Mouse (Mus musculus): ENCODE data around the gene Lrrc26. TPM values are rescaled to one million over a fixed set of nuclear protein-coding genes. Genes with fewer than 3 reads are reported as not detected.
A peak's percentile ranks its signal among the peaks of the same experiment; 100 is the strongest.

Gene Lrrc26
- polyA plus RNA-seq, 1 experiment from 2014 or later = not detected

- H3K9me3 ChIP-seq (ENCODE audit: control insufficient read depth, low read length) = no peaks in the 10 kb centered on the region
- WGBS = 7% methylated on average over 31 of the region's 31 CpGs
- H3K4me3 ChIP-seq (ENCODE audit: low read depth, low read length) = peak overlapping the region; percentile 31
- DNase-seq (ENCODE audit: low spot score) (no peak), ATAC-seq (replicated peaks; ENCODE audit: low FRiP score, low TSS enrichment, low read depth) (peak; percentile 32; the same call in 1 of the 2 replicates)
- no peak overlapping the region for H3K9ac ChIP-seq (ENCODE audit: low read length)
- H3K4me2 ChIP-seq (ENCODE audit: low read length) = peak overlapping the region; percentile 49
- no peaks in the 10 kb centered on the region for H3K36me3 ChIP-seq (ENCODE audit: control insufficient read depth, insufficient read depth, low read length)
- peaks cover 52% of the 10 kb centered on the region for H3K27me3 ChIP-seq (replicated peaks; ENCODE audit: control insufficient read depth, insufficient read depth, low read length)
- peaks cover 3% of the 10 kb centered on the region; the same call in 1 of the 2 replicates for H3K4me1 ChIP-seq (replicated peaks; ENCODE audit: control insufficient read depth, insufficient read depth, low read length)
- no peak overlapping the region for H3K27ac ChIP-seq (ENCODE audit: low read depth)
These were observed 28.6 kb downstream of the Lrrc26 start for GRCm38 (mm10) chr2:25318119-25318966.

- DNase-seq (ENCODE audit: low spot score) = peak; percentile 90
- Histone ChIP-seq H3K4me2 (ENCODE audit: low read length) (peak within 1 kb of the TSS; percentile 49), H3K9ac (ENCODE audit: low read length) (no peak within 1 kb of the TSS), H3K36me3 (ENCODE audit: control insufficient read depth, insufficient read depth, low read length) (no peaks in the 10 kb centered on the region), H3K4me3 (ENCODE audit: low read depth, low read length) (peak within 1 kb of the TSS; percentile 31), H3K4me1 (replicated peaks; ENCODE audit: control insufficient read depth, insufficient read depth, low read length) (peaks cover 3% of the 10 kb centered on the region; the same call in 1 of the 2 replicates), H3K27me3 (replicated peaks; ENCODE audit: control insufficient read depth, insufficient read depth, low read length) (peaks cover 43% of the 10 kb centered on the region), H3K27ac (ENCODE audit: low read depth) (no peak within 1 kb of the TSS), H3K9me3 (ENCODE audit: control insufficient read depth, low read length) (no peaks in the 10 kb centered on the region)
- 9% methylated on average over 58 of the region's 58 CpGs for WGBS
- ATAC-seq (replicated peaks; ENCODE audit: low FRiP score, low TSS enrichment, low read depth) = peak; percentile 76
These were observed 29.5 kb downstream of the Lrrc26 start, which contains the start of gene Grin1 for GRCm38 (mm10) chr2:25318971-25319773. TSS of gene Grin1 (minus strand) at chr2:25319187.

DNA sequence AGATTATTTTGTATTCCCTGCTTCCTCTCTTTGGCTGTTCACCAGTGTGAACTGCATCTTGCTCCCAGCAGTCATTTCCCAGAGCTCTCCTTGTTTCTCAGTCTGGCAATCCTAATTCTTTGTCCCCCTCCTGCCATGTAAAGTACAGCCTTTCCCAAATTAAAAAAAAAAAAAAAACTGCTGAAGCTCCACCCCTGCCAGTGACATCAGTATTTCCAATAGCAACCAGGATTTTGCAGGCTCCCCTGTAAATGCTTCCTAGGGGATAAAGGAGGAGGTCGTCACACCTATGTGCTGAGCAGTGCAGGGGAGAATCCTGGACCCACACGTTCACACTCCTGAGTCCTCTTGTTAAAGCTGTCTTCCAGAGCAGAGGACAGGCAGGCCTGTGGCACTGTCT lies 30.4 kb downstream of the Lrrc26 start:
- Histone ChIP-seq H3K9ac (ENCODE audit: low read length) (no peak overlapping the region), H3K36me3 (ENCODE audit: control insufficient read depth, insufficient read depth, low read length) (no peaks in the 10 kb centered on the region), H3K4me3 (ENCODE audit: low read depth, low read length) (no peak overlapping the region), H3K27ac (ENCODE audit: low read depth) (no peak overlapping the region), H3K4me2 (ENCODE audit: low read length) (no peak overlapping the region), H3K4me1 (replicated peaks; ENCODE audit: control insufficient read depth, insufficient read depth, low read length) (peaks cover 3% of the 10 kb centered on the region; the same call in 1 of the 2 replicates), H3K9me3 (ENCODE audit: control insufficient read depth, low read length) (no peaks in the 10 kb centered on the region), H3K27me3 (replicated peaks; ENCODE audit: control insufficient read depth, insufficient read depth, low read length) (peaks cover 43% of the 10 kb centered on the region)
- 38% methylated on average over 2 of the region's 2 CpGs for WGBS
- DNase-seq (ENCODE audit: low spot score) (no peak), ATAC-seq (replicated peaks; ENCODE audit: low FRiP score, low TSS enrichment, low read depth) (no peak)

DNA sequence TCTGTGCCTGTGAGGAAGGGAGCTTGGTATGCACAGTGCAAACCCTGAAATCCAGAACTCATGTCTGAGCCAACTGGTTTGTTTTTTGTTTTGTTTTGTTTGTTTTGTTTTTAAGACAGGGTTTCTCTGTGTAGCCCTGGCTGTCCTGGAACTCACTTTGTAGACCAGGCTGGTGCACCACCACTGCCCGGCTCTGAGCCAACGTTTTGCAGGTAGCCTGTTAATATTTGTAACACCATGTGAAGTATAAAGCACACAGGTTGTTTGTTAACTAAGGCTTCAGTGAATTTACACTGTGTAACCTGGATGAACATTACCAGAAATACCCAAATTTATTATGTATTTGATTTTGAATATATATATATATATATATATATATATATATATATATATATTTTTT lies 36.3 kb downstream of the Lrrc26 start:
- Histone ChIP-seq H3K4me3 (ENCODE audit: low read depth, low read length) (no peak overlapping the region), H3K4me2 (ENCODE audit: low read length) (no peak overlapping the region), H3K36me3 (ENCODE audit: control insufficient read depth, insufficient read depth, low read length) (no peaks in the 10 kb centered on the region), H3K27ac (ENCODE audit: low read depth) (no peak overlapping the region), H3K4me1 (replicated peaks; ENCODE audit: control insufficient read depth, insufficient read depth, low read length) (no peaks in the 10 kb centered on the region), H3K9ac (ENCODE audit: low read length) (no peak overlapping the region), H3K27me3 (replicated peaks; ENCODE audit: control insufficient read depth, insufficient read depth, low read length) (peaks cover 2% of the 10 kb centered on the region; the same call in 1 of the 2 replicates), H3K9me3 (ENCODE audit: control insufficient read depth, low read length) (no peaks in the 10 kb centered on the region)
- DNase-seq (ENCODE audit: low spot score) = no peak
- 74% methylated on average over 2 of the region's 2 CpGs for WGBS
- ATAC-seq (replicated peaks; ENCODE audit: low FRiP score, low TSS enrichment, low read depth) = no peak

DNA sequence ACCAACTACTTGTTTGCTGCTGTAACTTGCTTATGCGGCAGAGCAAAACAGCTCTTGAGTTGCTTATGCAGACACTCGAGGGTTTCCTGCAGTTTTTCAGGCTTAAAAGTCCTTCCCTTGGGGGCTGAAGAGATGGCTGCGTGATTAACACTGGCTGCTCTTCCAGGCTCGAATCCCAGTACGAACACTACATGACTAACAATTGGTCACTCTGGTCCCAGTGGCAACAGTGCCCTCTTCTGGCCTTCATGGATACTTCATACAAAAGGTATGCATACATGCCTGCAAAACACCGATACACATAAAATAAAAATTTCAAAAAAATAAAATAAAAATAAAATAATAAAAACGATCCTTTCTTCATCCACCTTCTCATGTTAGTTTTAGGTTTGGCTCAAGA lies 38.7 kb downstream of the Lrrc26 start:
- H3K27ac ChIP-seq (ENCODE audit: low read depth) = no peak overlapping the region
- H3K4me2 ChIP-seq (ENCODE audit: low read length) = no peak overlapping the region
- no peaks in the 10 kb centered on the region for H3K36me3 ChIP-seq (ENCODE audit: control insufficient read depth, insufficient read depth, low read length)
- no peak overlapping the region for H3K4me3 ChIP-seq (ENCODE audit: low read depth, low read length)
- DNase-seq (ENCODE audit: low spot score) (no peak), ATAC-seq (replicated peaks; ENCODE audit: low FRiP score, low TSS enrichment, low read depth) (no peak)
- H3K9me3 ChIP-seq (ENCODE audit: control insufficient read depth, low read length) = no peaks in the 10 kb centered on the region
- H3K27me3 ChIP-seq (replicated peaks; ENCODE audit: control insufficient read depth, insufficient read depth, low read length) = no peaks in the 10 kb centered on the region
- H3K9ac ChIP-seq (ENCODE audit: low read length) = no peak overlapping the region
- WGBS = 43% methylated on average over 7 of the region's 7 CpGs
- H3K4me1 ChIP-seq (replicated peaks; ENCODE audit: control insufficient read depth, insufficient read depth, low read length) = peaks cover 10% of the 10 kb centered on the region; the same call in 1 of the 2 replicates

DNA sequence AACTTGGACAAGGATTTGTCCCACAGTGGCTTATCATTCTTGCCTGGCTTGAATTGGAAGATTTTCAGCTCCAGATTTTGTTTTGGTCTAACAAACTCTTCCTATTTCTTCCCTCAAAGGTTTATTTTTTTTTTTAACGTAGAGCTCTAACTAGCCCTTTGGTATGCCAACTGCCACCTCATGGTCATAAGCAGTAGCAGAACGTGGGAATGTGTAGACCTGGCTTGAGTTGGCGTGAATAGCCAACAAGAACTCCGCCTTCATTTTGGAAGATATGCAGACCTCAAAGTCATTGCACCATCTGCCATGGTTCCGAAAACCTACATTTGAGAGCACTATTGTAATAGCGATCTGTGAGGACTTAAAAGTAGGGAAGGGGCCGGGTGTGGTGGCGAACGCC lies 41.8 kb downstream of the Lrrc26 start:
- Histone ChIP-seq H3K9ac (ENCODE audit: low read length) (peak overlapping the region; percentile 96; the same call in 1 of the 2 replicates), H3K36me3 (ENCODE audit: control insufficient read depth, insufficient read depth, low read length) (peaks cover 27% of the 10 kb centered on the region), H3K4me2 (ENCODE audit: low read length) (peak overlapping the region; percentile 65), H3K27ac (ENCODE audit: low read depth) (no peak overlapping the region), H3K4me1 (replicated peaks; ENCODE audit: control insufficient read depth, insufficient read depth, low read length) (peaks cover 14% of the 10 kb centered on the region; the same call in 1 of the 2 replicates), H3K27me3 (replicated peaks; ENCODE audit: control insufficient read depth, insufficient read depth, low read length) (no peaks in the 10 kb centered on the region), H3K9me3 (ENCODE audit: control insufficient read depth, low read length) (no peaks in the 10 kb centered on the region), H3K4me3 (ENCODE audit: low read depth, low read length) (peak overlapping the region; percentile 96)
- DNase-seq (ENCODE audit: low spot score) = no peak
- WGBS = 61% methylated on average over 9 of the region's 9 CpGs
- no peak for ATAC-seq (replicated peaks; ENCODE audit: low FRiP score, low TSS enrichment, low read depth)

DNA sequence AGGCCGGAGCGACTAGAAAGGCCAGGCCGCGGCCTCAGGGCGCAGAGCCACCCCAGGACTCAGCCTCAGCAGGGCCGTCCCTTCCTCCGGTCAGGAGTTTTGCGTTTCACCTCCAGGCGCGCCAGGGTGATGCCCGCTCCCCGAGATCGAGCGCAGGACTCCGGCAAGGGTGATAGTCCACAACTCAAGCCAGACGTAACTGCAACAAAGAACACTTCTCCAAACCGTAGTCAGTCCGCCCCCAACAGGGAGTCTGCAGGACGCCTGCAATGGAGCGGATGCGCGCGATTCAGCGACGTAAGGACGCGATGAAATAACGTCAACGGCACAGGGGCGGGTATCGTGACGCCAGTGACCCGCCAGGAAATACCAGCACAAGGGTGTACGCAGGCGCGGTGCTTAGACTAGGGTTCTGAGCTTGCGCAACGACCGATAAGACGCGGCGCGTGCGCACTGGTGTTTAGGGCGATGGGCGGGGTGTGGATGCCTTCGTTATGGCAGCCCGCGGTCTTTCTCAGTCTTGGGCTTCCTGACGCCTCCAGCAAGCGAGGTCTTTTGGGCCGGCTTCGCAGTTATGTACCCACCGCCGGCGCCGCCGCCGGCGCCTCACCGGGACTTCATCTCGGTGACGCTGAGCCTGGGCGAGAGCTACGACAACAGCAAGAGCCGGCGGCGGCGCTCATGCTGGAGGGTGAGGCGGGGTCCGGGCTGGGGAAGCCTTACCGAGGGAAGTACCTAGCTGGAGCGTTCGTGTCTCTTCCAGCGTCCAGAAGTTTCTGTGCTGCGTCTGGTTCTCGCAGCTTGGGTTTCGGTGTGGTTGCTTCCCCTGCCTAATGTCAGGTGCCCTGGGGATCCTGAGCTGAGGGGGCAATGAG lies 42.8 kb downstream of the Lrrc26 start, which contains the start of gene Man1b1:
Man1b1 (plus strand) TSS at position 53 of the 875 bp plus-strand sequence.
- Histone ChIP-seq H3K9ac (ENCODE audit: low read length) (peak within 1 kb of the TSS; percentile 96), H3K36me3 (ENCODE audit: control insufficient read depth, insufficient read depth, low read length) (peaks cover 36% of the 10 kb centered on the region), H3K4me2 (ENCODE audit: low read length) (peak within 1 kb of the TSS; percentile 98), H3K27me3 (replicated peaks; ENCODE audit: control insufficient read depth, insufficient read depth, low read length) (no peaks in the 10 kb centered on the region), H3K27ac (ENCODE audit: low read depth) (peak within 1 kb of the TSS; percentile 91), H3K4me3 (ENCODE audit: low read depth, low read length) (peak within 1 kb of the TSS; percentile 96), H3K4me1 (replicated peaks; ENCODE audit: control insufficient read depth, insufficient read depth, low read length) (peaks cover 14% of the 10 kb centered on the region; the same call in 1 of the 2 replicates), H3K9me3 (ENCODE audit: control insufficient read depth, low read length) (no peaks in the 10 kb centered on the region)
- under 1% methylated on average over 78 of the region's 78 CpGs for WGBS
- ATAC-seq (replicated peaks; ENCODE audit: low FRiP score, low TSS enrichment, low read depth) = peak; percentile 97
- peak; percentile 97 for DNase-seq (ENCODE audit: low spot score)

- Histone ChIP-seq H3K9me3 (ENCODE audit: control insufficient read depth, low read length) (no peaks in the 10 kb centered on the region), H3K4me1 (replicated peaks; ENCODE audit: control insufficient read depth, insufficient read depth, low read length) (peaks cover 14% of the 10 kb centered on the region; the same call in 1 of the 2 replicates), H3K27me3 (replicated peaks; ENCODE audit: control insufficient read depth, insufficient read depth, low read length) (no peaks in the 10 kb centered on the region), H3K9ac (ENCODE audit: low read length) (peak overlapping the region; percentile 73), H3K4me3 (ENCODE audit: low read depth, low read length) (peak overlapping the region; percentile 96), H3K27ac (ENCODE audit: low read depth) (no peak overlapping the region), H3K36me3 (ENCODE audit: control insufficient read depth, insufficient read depth, low read length) (peaks cover 47% of the 10 kb centered on the region), H3K4me2 (ENCODE audit: low read length) (peak overlapping the region; percentile 98)
- ATAC-seq (replicated peaks; ENCODE audit: low FRiP score, low TSS enrichment, low read depth) (no peak), DNase-seq (ENCODE audit: low spot score) (no peak)
- WGBS = 81% methylated on average over 2 of the region's 2 CpGs
These were observed 43.9 kb downstream of the Lrrc26 start for GRCm38 (mm10) chr2:25333569-25333968.

Data from intestine, embryonic 14.5 days (tissue).